Mouse (Mus musculus) spleen, adult 12 weeks (tissue): Measurements from ENCODE around the gene Astn1.

ENCODE experiments used
- DNase-seq: peaks from one replicate; pipeline ENCODE4 v3.0.0; 2022; ENCODE audit warnings: low spot score

Gene Astn1

DNA sequence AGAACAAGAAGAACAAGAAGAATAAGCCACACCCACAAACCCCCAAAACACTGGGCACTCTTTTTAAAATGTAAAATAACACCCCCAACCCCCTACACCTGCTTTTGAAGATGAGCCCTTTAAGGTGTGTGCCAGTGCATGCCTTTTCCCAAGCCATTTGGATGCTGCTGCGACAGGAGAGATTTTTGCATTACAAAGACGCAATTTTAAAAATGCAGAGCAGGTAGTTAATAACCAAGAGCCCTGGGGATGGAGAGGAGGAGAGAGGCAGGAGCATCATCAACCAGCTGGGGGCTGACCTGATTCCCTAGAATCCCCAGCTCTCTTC is at the start of gene Astn1:
Astn1 (plus strand) TSS at position 310 of the 328 bp plus-strand sequence.
- DNase-seq = no peak

DNA sequence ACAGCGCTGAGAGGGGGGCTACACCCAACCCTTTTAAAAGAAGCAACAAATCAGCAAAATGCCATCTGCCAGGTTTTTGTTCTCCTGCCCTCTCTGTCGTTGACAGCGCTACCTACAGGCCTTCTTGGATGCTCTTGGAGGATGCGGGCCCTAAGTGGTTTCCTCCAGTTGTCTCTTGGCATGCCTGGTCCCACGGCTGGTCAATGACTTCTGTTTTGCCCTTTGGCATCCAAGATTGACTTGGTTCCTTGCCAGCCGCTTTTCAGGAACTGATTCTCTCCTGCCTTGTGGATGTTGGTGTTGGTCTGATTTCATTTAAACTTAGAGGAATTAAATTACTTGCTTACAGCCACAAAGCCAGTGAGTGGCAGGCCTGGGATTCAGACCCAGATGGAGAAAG is 38.7 kb upstream of the Astn1 start:
- DNase-seq = no peak

DNA sequence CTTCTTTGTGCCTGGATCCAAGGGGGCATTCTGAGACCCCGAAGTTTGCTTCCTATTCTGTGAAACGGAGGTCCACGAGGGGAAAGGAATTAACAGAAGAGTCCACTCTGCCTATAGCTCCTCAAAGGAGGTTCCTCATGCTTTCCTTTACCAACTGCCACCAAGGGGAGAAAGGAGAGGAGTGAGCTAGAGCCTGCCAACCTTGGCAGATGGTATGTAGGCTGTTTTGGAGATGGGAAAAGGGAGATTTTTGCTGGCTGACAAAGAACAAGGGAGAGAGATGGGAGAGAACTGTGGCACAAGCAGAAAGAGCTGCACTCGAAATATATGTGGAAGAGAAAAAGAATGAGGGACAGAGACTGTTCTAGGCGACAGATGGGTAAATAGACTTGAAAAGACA is 33.9 kb upstream of the Astn1 start:
- DNase-seq = no peak

DNA sequence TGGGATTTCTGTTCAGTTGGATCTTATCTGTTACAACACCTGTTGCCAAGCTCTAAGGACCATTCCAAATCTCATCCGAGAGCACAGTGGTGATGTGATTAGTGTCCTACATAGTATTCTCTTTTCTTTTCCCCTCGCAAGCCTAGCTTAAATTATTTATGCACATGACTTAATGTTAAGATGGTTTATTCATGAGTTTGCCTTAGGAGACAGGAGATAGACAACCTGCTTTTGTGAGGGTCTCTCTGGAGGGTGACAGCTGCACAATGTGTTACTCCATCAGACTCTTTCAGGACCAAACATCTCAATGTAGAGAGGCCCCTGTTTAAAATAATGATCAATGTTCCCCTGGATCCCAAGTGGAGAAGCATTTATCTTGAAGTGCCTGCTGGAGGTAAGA is 33.2 kb upstream of the Astn1 start:
- no peak for DNase-seq

DNA sequence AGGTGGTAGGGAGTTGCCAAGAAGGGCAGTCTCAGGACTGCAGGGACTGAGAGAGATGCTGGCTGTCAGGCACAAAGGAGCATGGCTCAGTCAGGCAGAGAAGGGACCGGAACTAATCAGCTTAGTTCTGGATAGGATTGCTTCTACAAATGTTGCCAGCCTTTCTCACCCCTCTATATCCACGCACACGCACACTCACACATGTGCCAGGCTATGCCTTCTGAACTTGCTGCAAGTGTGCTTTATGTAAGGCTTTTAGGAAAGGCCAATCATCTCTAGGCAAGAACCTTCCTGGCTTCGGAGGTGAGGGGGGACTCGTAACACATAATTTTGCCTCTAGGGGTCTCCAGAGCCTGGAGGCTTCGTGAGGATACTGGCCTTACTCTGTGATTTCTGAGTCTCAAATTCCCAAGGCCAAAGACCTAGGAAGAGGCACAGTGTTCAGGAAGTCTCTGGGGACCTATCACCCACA is 18.8 kb upstream of the Astn1 start:
- no peak for DNase-seq

DNA sequence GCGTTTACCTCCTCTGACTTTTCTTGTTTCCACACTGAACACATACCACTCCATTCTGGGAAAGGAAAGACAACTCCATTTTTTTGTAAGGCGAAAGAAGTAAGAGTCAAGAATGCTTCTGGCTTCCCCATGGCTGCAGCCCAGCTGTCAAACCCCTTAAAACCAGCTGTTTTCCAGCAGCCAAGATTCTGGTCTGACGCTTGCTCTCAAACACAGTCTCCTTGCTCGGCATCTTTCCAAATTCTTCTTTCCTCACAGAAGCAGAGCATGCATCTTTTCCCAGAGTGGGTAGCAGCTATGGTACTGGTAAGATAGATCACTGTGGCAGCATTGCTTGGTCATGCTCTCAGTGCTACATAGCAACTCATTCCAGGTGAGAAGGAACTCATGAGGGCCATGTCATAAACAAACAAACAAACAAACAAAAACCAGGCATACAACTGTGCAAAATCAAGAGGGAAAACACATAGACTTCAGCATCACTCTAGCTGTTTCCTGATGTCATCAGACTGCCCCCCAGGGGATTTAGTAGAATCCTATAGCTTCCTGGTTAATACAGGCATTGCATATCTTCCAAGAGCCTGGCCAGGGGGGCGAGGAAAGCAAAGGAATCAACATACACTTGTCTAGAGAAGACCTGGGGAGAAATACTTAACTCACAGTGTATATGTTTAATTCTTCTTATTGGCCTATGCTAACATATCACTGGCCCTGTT is 8.3 kb upstream of the Astn1 start:
- no peak for DNase-seq

DNA sequence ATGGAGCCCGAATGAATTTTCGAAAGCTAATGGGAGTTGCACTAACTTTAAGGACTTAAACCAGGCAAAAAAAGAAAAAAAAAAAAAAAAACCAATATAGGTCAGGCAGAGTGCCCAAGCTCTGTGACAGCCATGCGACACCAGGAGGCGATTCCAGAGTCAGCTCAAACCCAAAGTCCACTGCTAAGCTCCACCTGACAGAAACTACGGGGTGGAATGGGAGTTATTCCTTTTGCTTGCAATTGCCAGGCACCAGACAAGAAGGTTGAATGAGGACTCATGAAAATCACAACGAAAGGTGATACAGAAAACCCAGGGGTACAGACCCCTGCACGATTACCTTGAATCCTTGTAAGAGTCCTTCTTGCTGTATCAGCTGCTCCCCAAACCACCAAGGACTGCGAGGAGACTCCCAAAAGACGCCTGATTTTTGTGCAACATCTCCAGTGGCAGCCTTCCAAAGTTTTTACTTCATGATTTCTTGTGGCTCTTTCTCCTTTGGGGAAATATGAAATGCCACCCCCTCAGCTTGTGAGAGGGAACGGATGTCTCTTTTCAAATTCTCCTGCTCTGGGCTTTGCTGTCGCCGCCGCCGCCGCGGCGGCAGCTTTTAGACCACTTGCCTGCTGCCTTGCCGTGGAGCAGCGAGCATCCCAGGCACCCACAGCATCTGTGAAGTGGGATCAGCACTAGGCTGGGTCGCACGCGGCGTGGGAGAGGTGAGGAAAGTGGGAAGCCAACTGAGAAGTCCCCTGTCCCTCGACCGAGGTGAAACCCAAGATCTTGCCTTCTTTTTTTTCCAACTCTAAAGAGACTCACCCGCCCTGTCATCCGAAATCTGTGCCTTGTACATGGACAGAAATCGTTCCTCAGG is 6.7 kb upstream of the Astn1 start:
- no peak for DNase-seq

DNA sequence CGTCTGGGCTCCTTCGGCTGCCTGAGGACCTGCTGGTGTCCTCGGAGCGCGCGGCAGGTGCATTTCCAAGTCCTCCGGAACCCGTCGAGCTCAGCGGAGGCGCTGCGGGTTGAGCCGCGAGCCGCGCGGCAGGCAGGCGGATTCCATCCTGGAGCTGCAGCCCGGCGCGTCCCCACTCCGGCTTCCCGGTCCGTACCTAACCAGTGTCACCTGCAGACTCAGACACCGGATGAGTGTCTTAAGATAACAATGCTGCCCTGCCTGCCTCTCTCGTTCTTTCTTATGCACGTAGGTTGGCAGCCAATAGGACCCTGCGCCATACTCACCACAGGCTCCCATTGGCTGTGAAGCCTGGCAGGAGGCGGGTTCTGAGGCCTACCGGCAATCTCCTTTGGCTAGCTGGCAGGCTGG is 6.0 kb upstream of the Astn1 start, which contains the start of gene Brinp2:
Brinp2 (minus strand) TSS at position 276 of the 411 bp plus-strand sequence.
- no peak for DNase-seq

DNA sequence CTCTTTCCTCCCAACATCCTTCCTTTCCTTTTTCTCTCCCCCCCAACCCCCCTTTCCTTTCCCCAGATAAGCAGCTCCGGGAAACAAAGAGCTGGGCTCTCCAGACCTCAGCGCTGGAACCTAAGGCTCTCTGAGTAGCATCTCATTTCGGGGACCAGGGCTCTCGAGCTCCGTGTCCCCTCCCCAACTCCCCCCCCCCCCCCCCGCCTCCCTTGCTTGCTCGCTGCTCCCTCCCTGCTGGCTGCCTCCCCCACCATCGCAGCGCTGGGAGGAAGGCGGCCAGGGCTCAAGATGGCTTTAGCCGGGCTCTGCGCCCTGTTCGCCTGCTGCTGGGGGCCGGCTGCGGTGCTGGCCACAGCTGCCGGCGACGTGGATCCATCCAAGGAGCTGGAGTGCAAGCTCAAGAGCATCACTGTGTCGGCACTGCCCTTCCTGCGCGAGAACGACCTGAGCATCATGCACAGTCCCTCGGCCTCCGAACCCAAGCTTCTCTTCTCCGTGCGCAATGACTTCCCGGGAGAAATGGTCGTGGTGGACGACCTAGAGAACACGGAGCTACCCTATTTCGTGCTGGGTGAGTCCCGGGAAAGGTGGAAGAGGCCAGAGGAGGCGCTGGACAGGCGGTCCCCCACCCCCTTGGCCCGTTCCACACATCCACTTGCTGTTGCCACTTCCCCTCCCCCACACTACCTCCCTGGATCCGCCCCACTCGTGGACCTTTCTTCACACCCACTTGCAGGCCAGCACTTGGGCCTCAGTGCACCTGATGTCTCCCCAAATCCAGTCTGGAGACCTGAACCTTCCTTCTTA is 424 bp downstream of the Astn1 start:
- DNase-seq = no peak

DNA sequence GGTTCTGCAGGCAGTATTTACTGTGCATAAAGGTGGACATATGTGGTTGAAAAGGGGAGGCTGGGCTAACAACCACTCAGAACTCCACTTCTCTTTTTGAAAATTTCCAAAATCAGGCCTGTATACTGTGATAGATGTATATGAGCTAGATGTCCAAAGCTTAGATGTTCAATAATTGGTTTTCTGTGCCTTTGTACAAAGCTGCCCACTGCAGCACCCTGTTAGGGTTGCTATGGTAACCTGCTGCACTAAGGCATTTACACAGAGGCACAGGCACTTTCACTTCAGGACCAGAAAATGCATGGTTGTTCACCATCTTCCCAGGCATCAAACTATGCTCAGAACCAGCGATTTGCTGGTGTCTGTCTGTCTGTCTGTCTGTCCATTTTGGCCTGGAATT is 2.4 kb downstream of the Astn1 start:
- no peak for DNase-seq

DNA sequence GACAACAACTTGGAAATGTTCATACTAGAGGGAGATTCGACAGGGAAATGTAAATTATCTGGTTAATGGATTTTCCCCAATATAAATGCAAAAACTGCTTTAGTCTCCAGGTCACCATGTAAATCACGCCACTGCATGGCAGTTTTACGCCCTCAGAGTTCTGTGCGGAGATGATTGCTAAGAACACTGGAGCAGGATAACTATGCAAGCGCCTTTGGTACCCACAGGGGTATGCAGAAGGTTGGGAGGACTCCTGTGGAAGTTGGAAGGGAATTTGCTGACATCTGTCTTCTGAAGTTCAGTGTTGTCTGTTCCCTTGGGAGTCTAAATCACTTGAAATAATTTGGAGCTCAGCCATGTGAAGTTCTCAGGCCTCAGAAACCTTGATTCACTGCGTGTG is 20.2 kb downstream of the Astn1 start:
- DNase-seq = no peak

DNA sequence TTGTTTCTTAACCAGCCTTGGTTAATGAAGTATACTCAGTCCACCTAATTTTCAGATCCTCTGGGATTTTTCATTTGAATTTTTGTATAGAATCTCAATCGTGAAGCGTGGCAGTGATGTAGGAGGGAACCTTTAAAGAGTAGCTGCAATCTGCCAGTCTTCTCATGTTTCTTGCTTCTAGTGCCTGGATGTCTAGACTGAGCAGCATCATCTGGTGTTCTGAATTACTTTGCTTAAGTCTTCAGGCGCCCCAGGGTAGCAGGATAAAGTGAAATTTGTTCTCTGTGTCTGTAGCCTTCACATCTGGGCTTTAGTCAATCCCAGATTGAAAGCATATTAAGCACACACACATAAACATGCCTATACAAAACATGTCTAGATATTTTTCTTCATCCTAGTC is 21.1 kb downstream of the Astn1 start:
- no peak for DNase-seq

DNA sequence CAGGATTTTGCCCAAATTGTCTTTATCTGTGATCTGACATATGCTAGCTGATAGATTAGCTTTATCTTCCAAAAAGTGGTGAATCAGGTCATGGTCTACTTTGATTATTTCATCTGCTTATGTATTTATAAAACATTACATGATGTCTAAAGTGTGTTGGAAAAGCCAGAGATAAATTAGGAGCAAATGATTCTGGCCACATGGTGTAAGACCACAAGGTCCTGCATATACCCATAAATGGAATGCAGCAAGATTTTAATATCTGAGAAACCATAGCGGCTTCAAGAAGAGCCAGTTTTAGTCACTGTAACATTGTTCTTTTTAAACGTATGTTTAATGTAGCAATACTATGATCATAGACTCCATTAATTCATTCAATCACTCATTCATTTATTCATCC is 23.2 kb downstream of the Astn1 start:
- no peak for DNase-seq

DNA sequence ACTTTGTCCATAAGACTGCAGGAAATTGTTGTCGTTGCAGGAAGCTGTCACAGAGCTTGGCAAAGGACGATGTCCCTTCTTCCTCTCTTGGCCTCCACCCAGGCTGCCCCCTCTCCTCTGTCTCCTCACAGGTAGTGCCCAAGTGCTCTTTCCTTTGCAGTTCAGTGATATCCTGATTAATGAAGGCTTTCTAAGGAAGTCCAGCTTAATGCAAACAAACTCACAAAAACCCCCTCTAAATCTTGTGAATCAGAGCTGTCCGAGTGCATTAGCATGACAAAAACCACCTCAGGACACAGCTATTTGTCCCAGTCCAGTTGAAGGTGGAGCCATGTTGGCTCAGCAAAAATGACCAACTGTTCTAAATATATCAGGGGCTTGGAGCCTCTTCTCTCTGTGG is 24.7 kb downstream of the Astn1 start:
- no peak for DNase-seq

DNA sequence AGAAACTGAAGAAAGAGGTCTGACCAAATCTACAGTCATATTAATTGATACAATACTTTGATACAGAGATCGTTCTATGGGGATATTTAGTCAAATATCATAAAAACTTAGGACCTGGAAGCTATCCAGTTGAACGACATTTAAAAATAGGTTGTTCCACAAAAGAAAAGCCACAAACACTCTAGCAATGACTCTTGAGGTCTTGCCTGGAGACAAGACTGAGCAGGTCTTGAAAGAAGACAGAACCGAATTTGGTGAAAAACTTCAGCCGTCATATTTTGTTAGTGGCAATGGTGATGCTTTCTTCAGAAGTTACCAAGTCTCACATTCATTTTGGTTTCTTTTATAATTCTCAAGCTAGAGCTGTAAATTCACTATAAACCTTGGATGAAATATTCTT is 26.9 kb downstream of the Astn1 start:
- DNase-seq = no peak

DNA sequence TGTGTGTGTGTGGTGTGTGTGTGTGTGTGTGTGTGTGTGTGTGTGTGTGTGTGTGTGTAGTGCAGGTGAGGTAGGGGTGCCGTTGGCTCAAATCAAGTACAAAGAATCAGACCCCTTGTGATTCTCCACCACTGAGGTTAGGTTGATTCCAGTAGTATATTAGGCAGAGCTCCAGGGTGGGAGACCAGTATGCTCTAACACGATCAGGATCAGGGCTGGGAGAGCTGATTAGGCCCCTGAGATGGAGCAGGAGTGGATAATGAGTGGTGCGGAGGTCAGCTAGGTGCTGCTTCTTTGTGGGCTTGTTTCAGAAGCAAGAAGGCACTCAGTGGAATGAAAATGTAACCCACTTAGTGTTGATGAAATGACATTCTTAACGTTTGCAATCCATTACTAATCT is 28.6 kb downstream of the Astn1 start:
- no peak for DNase-seq

DNA sequence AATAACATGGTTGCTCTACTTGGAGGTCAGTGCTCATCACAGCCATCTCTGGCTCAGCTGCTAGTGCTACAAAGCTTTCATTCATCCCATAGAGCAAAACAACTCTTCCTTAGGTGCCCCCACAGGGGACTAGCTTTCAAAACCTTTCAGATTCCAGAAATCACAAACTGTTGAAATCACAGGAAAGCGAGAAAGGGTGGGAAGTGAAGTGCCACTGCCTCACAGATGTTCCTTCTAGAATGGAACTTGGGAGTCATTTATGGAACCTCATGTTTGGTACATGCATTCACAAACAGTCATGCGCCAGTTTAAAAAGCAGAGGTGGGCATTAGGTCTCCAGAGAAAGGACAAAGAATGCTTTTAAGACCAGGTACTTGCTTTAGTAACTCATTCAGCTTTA is 35.0 kb downstream of the Astn1 start:
- DNase-seq = no peak

DNA sequence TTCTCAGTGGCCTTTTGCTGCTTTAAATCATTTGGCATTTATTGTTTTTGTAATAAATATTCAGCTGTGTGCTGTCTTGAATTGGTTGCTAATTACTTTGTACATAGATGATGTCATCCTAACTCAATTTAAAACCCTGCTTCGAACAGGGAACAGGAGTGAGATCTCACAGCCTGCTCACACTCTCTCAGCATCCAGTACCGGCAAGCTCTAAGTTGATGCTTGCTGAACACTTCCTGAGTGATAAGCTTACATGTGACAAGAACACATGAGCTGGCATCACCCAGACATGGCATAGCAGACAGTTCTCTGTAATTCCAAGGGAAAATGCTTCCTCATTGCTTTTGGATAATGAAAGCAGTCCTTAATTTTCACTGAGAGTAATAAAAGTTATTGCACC is 38.8 kb downstream of the Astn1 start:
- DNase-seq = no peak

DNA sequence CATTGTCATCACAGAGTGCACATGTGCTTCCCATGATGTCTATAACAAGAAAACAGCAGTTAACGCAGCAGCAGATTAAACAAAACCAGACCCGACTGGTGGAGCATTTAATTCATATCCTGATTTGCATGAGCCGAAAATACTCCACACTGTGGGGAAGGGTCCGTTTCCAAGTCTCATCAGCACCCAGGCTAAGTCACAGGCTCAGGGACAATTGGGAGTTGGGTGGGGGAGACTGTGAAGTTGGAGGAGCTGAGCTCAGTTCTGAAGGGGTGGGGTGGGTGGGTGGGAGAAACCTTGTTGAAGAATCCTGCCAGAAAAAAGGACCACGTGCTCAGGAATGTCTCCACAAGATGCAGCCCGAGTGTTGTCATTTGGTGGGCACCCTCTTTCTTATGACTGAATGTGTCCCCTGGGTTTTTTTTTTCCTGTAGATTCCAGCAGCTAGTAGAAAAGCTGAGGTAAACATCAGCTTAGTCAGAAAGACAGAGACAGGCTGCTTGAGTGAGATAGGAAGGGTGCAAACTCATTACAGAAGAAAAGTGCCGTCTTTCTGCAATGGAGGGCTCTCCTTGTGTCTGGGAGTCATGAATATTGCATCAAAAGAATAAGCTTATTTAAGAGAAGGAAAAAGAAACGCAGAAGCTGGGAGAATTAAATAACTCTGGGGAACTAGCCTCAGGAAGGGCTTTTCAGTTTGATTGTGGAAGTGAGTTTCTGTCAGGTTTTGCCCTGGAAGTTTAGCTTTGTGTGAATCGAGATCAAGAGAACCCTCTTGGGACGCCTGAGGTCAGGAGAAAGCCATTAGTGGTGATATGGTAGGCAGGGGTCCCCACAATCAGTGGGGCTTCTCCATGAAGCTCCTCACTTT is 44.1 kb downstream of the Astn1 start:
- no peak for DNase-seq

DNA sequence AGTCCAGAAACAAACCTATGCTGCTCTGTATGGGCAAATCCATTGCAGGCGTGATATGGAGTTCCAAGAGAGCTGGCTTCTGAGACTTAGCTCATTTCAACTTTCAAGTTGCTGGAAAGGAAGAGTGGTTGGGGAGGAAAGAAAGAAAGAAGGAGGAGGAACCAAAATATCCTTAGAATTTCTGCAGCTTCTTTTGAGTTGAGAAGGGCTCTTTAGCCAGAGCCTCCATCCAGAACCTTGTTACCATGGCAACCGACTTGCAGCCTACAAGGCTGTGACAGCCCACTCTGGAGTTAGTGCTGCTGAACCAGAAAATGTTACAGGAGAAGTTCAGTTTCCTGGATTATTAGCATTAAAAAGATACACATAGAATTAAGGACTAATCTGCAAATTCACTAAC is 46.1 kb downstream of the Astn1 start:
- no peak for DNase-seq

DNA sequence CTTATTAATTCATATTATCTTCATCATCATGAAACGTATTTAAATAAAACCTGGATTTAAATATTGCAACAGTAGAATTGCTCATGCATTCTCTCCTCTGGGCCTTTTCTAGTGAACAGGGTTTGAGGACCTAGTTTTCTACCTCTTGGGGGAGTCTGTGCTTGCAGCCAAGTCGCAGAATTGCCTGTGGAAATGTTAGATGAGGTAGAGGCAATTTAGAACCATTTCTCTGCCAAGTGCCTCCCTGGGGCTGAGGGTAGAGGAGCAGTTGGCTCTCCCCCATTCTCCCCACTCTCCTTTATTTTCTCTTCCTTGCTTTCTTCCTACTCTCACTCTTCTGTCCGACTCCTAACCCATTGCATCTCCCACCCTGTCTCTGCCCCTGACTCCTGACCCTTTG is 49.1 kb downstream of the Astn1 start:
- DNase-seq = no peak

DNA sequence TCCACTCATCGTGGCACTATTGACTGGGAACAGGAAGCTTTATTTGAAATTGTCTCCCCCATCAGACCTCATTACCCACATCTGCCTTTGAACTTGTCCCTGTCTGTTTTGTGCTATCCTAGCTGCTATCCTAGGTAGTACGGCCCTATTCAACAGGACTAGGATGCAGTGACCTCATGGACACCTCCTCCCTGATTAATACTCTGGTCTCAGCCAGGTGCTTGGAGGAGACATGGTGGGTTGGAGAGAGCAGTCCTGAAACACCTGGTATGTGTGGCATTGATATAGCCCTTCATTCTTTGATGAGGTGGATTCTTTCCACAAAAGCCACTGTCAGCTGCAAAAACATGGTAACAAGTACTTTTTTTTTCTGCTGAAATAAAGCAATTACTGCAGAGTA is 52.1 kb downstream of the Astn1 start:
- DNase-seq = no peak
